Mouse (Mus musculus) hindbrain, postnatal 0 days (tissue): Measurements from ENCODE around the gene Spint5. TPM values are rescaled to one million over a fixed set of nuclear protein-coding genes. Genes with fewer than 3 reads are reported as not detected.
A peak's percentile ranks its signal among the peaks of the same experiment; 100 is the strongest.

Experiments used
- ATAC-seq: fragments of 200-750 bp; cut with Nextera tagmentation; 2 replicates; pipeline ENCODE4 v1.8.0; 2017; ENCODE audit warnings: mild to moderate bottlenecking, moderate TSS enrichment, moderate library complexity
- DNase-seq: peaks from one replicate; pipeline ENCODE4 v3.0.0-alpha.2; 2015; ENCODE audit warnings: low spot score
- H3K27ac ChIP-seq: fragments of 300-500 bp; sonication (generic); 2 replicates; pipeline ENCODE4 v1.5.1; 2014; ENCODE audit warnings: mild to moderate bottlenecking
- H3K27me3 ChIP-seq: fragments of 300-500 bp; sonication (generic); 2 replicates; pipeline ENCODE4 v1.6.1; 2014; ENCODE audit warnings: low read length, mixed read lengths; ENCODE audit not compliant: insufficient read depth
- H3K36me3 ChIP-seq: fragments of 300-500 bp; sonication (generic); 2 replicates; pipeline ENCODE4 v1.6.1; 2014; ENCODE audit warnings: low read length, mixed read lengths; ENCODE audit not compliant: insufficient read depth
- H3K4me1 ChIP-seq: fragments of 300-500 bp; sonication (generic); 2 replicates; pipeline ENCODE4 v1.6.1; 2014; ENCODE audit warnings: antibody characterized with exemption, low read length, mixed read lengths; ENCODE audit not compliant: insufficient read depth
- H3K4me2 ChIP-seq: fragments of 300-500 bp; sonication (generic); 2 replicates; pipeline ENCODE4 v1.6.1; 2014; ENCODE audit warnings: low read depth, mild to moderate bottlenecking, low read length, moderate library complexity, mixed read lengths
- H3K4me3 ChIP-seq: fragments of 300-500 bp; sonication (generic); 2 replicates; pipeline ENCODE4 v1.5.1; 2014; ENCODE audit warnings: low read length
- H3K9ac ChIP-seq: fragments of 300-500 bp; sonication (generic); replicated peaks from 2 replicates; pipeline ENCODE4 v1.6.1; 2014; ENCODE audit warnings: mild to moderate bottlenecking, low read length, moderate library complexity, mixed read lengths
- H3K9me3 ChIP-seq: fragments of 300-500 bp; sonication (generic); 2 replicates; pipeline ENCODE4 v1.6.1; 2016; ENCODE audit warnings: low read length, mixed read lengths
- CTCF ChIP-seq: IDR thresholded peaks from 2 replicates; pipeline ENCODE4 v1.5.1; 2016; ENCODE audit warnings: antibody characterized with exemption, control low read depth, low read depth
- WGBS: fragments of 180-500 bp; shearing (Covaris S2); extraction: QIAGEN DNeasy Blood & Tissue Kit; methylation state at CpG from one replicate; pipeline ENCODE4 v1.1.7; 2014; 5-methylcytosine and 5-hydroxymethylcytosine counted together
- polyA plus RNA-seq: library from polyadenylated mRNA; unstranded; fragments of >200 nt; fragmentation: Nextera tagmentation; extraction: Ambion mirVana; gene quantifications from 2 replicates; pipeline ENCODE4 v1.2.1, GENCODE M21; 2015
- total RNA-seq: library from RNA; depleted of rRNA; stranded (reverse); fragments of >200 nt; gene quantifications from 2 replicates; pipeline ENCODE4 v1.2.3, GENCODE M21; 2014; rRNA removed

Gene Spint5
- total and polyA plus RNA-seq, 2 experiments from 2014 or later: not detected

DNA sequence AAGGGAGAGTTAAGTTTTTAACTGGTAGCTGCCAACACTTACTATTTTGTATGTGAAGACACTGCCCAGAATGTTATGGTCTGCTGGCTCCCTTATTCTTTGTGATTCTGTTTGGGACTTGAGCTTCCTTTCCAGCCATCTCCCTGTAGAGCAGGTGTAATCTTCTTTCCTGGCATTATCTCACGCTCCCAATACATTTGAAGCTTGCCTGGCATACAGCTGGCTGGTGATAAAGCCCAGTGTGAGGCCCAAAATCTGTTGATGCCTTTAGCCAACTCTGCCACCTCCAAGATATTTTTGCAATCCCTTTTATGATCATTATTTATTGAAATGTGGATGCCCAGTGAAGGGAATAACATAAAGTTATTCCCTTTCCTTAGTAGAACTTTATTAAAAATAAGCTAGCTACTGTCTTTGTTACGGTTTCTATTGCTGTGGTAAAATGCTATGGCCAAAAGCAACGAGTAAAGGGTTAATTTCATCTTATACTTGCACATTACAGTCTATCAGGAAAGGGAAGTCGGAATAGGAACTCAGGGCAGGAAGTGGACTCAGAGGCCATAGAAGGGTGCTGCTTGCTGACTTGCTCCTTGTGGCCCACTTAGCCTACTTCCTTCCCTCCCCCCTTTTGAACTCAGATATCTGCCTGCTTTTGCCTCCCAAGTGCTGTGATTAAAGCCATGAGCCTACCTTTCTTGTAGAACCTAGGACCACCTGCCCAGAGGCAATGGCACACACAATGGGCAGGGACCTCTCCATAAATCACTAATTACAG lies 45.1 kb downstream of the Spint5 start:
- Histone ChIP-seq H3K27me3 (no peaks in the 10 kb centered on the region), H3K9ac (no peak overlapping the region), H3K9me3 (no peaks in the 10 kb centered on the region), H3K36me3 (peaks cover 61% of the 10 kb centered on the region), H3K4me3 (no peak overlapping the region), H3K27ac (peak overlapping the region; percentile 51; the same call in 1 of the 2 replicates), H3K4me1 (no peaks in the 10 kb centered on the region), H3K4me2 (no peak overlapping the region)
- DNase-seq: no peak
- no peak for ATAC-seq
- no peak for TF ChIP-seq CTCF
- WGBS: 87% methylated on average over 4 of the region's 4 CpGs

- no peaks in the 10 kb centered on the region for H3K9me3 ChIP-seq
- H3K4me1 ChIP-seq: no peaks in the 10 kb centered on the region
- H3K9ac ChIP-seq: no peak overlapping the region
- peak overlapping the region; percentile 51 for H3K27ac ChIP-seq
- DNase-seq (peak; percentile 51), ATAC-seq (peak; percentile 53; the same call in 1 of the 2 replicates)
- H3K4me3 ChIP-seq: no peak overlapping the region
- 79% methylated on average over 2 of the region's 2 CpGs for WGBS
- no peak for TF ChIP-seq CTCF
- no peaks in the 10 kb centered on the region for H3K27me3 ChIP-seq
- no peak overlapping the region for H3K4me2 ChIP-seq
- H3K36me3 ChIP-seq: peaks cover 61% of the 10 kb centered on the region
Measured at GRCm38 (mm10) chr2:164761502-164761901, 46.4 kb downstream of the Spint5 start.

DNA sequence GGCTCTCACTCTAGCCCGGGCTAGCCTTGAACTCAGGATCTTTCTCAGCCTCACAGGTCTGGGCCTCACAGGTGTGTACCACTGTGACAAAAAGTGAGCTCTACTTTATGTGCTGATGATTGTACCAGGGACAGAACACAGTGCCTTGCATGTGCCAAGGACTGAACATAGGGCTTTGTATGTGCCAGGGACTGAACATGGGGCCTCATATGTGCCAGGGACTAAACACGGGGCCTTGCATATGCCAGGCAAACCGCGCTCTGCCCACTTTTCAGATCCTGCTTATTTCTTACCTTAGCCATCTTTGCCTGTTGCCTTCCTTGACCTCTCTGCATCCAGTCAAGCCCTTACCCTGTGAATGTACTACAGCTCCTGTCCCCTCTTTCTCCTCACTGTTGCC lies 46.9 kb downstream of the Spint5 start:
- H3K27me3 ChIP-seq: no peaks in the 10 kb centered on the region
- no peak overlapping the region; the same call in 1 of the 2 replicates for H3K27ac ChIP-seq
- no peak overlapping the region for H3K4me2 ChIP-seq
- no peak for TF ChIP-seq CTCF
- WGBS: 94% methylated on average over 4 of the region's 4 CpGs
- no peak overlapping the region for H3K4me3 ChIP-seq
- H3K9me3 ChIP-seq: no peaks in the 10 kb centered on the region
- H3K9ac ChIP-seq: no peak overlapping the region
- H3K4me1 ChIP-seq: no peaks in the 10 kb centered on the region
- ATAC-seq: no peak
- peaks cover 63% of the 10 kb centered on the region for H3K36me3 ChIP-seq
- DNase-seq: no peak

GRCm38 (mm10) chr2:164762593-164762992 lies 47.5 kb downstream of the Spint5 start:
- no peak overlapping the region for H3K4me3 ChIP-seq
- no peaks in the 10 kb centered on the region for H3K9me3 ChIP-seq
- no peaks in the 10 kb centered on the region for H3K4me1 ChIP-seq
- H3K4me2 ChIP-seq: no peak overlapping the region
- DNase-seq (no peak), ATAC-seq (no peak)
- peaks cover 62% of the 10 kb centered on the region for H3K36me3 ChIP-seq
- no peak overlapping the region for H3K9ac ChIP-seq
- no peak overlapping the region for H3K27ac ChIP-seq
- 82% methylated on average over 7 of the region's 7 CpGs for WGBS
- no peaks in the 10 kb centered on the region for H3K27me3 ChIP-seq
- no peak for TF ChIP-seq CTCF

GRCm38 (mm10) chr2:164765841-164766240 lies 50.7 kb downstream of the Spint5 start:
- H3K4me1 ChIP-seq: peaks cover 9% of the 10 kb centered on the region
- no peak for TF ChIP-seq CTCF
- H3K27ac ChIP-seq: no peak overlapping the region
- no peaks in the 10 kb centered on the region for H3K27me3 ChIP-seq
- WGBS: 70% methylated on average over 3 of the region's 3 CpGs
- H3K36me3 ChIP-seq: peaks cover 47% of the 10 kb centered on the region; the same call in 1 of the 2 replicates
- ATAC-seq: no peak
- no peaks in the 10 kb centered on the region for H3K9me3 ChIP-seq
- no peak for DNase-seq
- H3K4me3 ChIP-seq: no peak overlapping the region
- no peak overlapping the region for H3K9ac ChIP-seq
- no peak overlapping the region for H3K4me2 ChIP-seq

Other genes with a start within 250 kb of the Spint5 start
Only the 30 nearest of the 31 such genes appear.
- gene Trp53tg5, start 241.6 kb upstream of the Spint5 start, total RNA-seq: not detected in 2 replicates
- gene Trp53tg5, start 241.6 kb upstream of the Spint5 start, polyA plus RNA-seq: not detected in 2 replicates
- gene Dbndd2, start 229.2 kb upstream of the Spint5 start, total RNA-seq: 29.5 and 30.9 TPM in 2 replicates
- gene Dbndd2, start 229.2 kb upstream of the Spint5 start, polyA plus RNA-seq: 37.2 and 38.0 TPM in 2 replicates
- 118 and 134 TPM in 2 replicates for gene Pigt, start 217.8 kb upstream of the Spint5 start, total RNA-seq
- 102 and 116 TPM in 2 replicates for gene Pigt, start 217.8 kb upstream of the Spint5 start, polyA plus RNA-seq
- gene Wfdc2, start 152.9 kb upstream of the Spint5 start, total RNA-seq: 1.5 and 2.7 TPM in 2 replicates
- 3.1 and 4.5 TPM in 2 replicates for gene Wfdc2, start 152.9 kb upstream of the Spint5 start, polyA plus RNA-seq
- not detected in 2 replicates for gene Spint3, start 141.8 kb upstream of the Spint5 start, total RNA-seq
- gene Spint3, start 141.8 kb upstream of the Spint5 start, polyA plus RNA-seq: not detected in 2 replicates
- 0.31 TPM in 1 of 2 replicates, not detected in the other for gene Wfdc6a, start 129.9 kb upstream of the Spint5 start, total RNA-seq
- 0.19 and 0.77 TPM in 2 replicates for gene Wfdc6a, start 129.9 kb upstream of the Spint5 start, polyA plus RNA-seq
- not detected in 2 replicates for gene Eppin, start 121.7 kb upstream of the Spint5 start, total RNA-seq
- not detected in 2 replicates for gene Eppin, start 121.7 kb upstream of the Spint5 start, polyA plus RNA-seq
- gene Wfdc6b, start 101.8 kb upstream of the Spint5 start, total RNA-seq: not detected in 2 replicates
- not detected in 2 replicates for gene Wfdc6b, start 101.8 kb upstream of the Spint5 start, polyA plus RNA-seq
- gene Wfdc8, start 101.7 kb upstream of the Spint5 start, total RNA-seq: not detected in 2 replicates
- gene Wfdc8, start 101.7 kb upstream of the Spint5 start, polyA plus RNA-seq: not detected in 2 replicates
- gene Wfdc16, start 76.5 kb upstream of the Spint5 start, total RNA-seq: not detected in 2 replicates
- gene Wfdc16, start 76.5 kb upstream of the Spint5 start, polyA plus RNA-seq: not detected in 2 replicates
- not detected in 2 replicates for gene Wfdc10, start 59.3 kb upstream of the Spint5 start, total RNA-seq
- gene Wfdc10, start 59.3 kb upstream of the Spint5 start, polyA plus RNA-seq: 0.60 TPM in 1 of 2 replicates, not detected in the other
- gene Wfdc9, start 58.7 kb upstream of the Spint5 start, total RNA-seq: not detected in 2 replicates
- not detected in 2 replicates for gene Wfdc9, start 58.7 kb upstream of the Spint5 start, polyA plus RNA-seq
- not detected in 2 replicates for gene Wfdc11, start 41.2 kb upstream of the Spint5 start, total RNA-seq
- gene Wfdc11, start 41.2 kb upstream of the Spint5 start, polyA plus RNA-seq: not detected in 2 replicates
- gene Wfdc13, start 30.2 kb upstream of the Spint5 start, total RNA-seq: not detected in 2 replicates
- not detected in 2 replicates for gene Wfdc13, start 30.2 kb upstream of the Spint5 start, polyA plus RNA-seq
- not detected in 2 replicates for gene Spint4, start 16.8 kb upstream of the Spint5 start, total RNA-seq
- gene Spint4, start 16.8 kb upstream of the Spint5 start, polyA plus RNA-seq: not detected in 2 replicates
- gene Wfdc3, start 30.6 kb downstream of the Spint5 start, total RNA-seq: 1.3 TPM in 2 replicates
- gene Wfdc3, start 30.6 kb downstream of the Spint5 start, polyA plus RNA-seq: 0.73 and 0.76 TPM in 2 replicates
- gene Dnttip1, start 30.7 kb downstream of the Spint5 start, total RNA-seq: 17.1 and 24.9 TPM in 2 replicates
- gene Dnttip1, start 30.7 kb downstream of the Spint5 start, polyA plus RNA-seq: 53.9 and 56.1 TPM in 2 replicates
- 61.5 and 70.6 TPM in 2 replicates for gene Ube2c, start 54.6 kb downstream of the Spint5 start, total RNA-seq
- gene Ube2c, start 54.6 kb downstream of the Spint5 start, polyA plus RNA-seq: 61.2 and 69.4 TPM in 2 replicates
- 12.2 TPM in 1 of 2 replicates, not detected in the other for gene Tnnc2, start 64.7 kb downstream of the Spint5 start, total RNA-seq
- 0.30 TPM in 1 of 2 replicates, not detected in the other for gene Tnnc2, start 64.7 kb downstream of the Spint5 start, polyA plus RNA-seq
- gene Snx21, start 70.5 kb downstream of the Spint5 start, total RNA-seq: 102 and 106 TPM in 2 replicates
- gene Snx21, start 70.5 kb downstream of the Spint5 start, polyA plus RNA-seq: 44.7 and 47.6 TPM in 2 replicates
- gene Acot8, start 89.6 kb downstream of the Spint5 start, total RNA-seq: 18.5 and 39.5 TPM in 2 replicates
- gene Acot8, start 89.6 kb downstream of the Spint5 start, polyA plus RNA-seq: 19.4 and 20.2 TPM in 2 replicates
- 6.4 and 8.3 TPM in 2 replicates for gene Zswim3, start 89.8 kb downstream of the Spint5 start, total RNA-seq
- 5.2 and 5.5 TPM in 2 replicates for gene Zswim3, start 89.8 kb downstream of the Spint5 start, polyA plus RNA-seq
- 23.9 and 24.6 TPM in 2 replicates for gene Zswim1, start 107.4 kb downstream of the Spint5 start, total RNA-seq
- gene Zswim1, start 107.4 kb downstream of the Spint5 start, polyA plus RNA-seq: 26.5 and 29.0 TPM in 2 replicates
- not detected in 2 replicates for gene Spata25, start 113.2 kb downstream of the Spint5 start, total RNA-seq
- not detected in 2 replicates for gene Spata25, start 113.2 kb downstream of the Spint5 start, polyA plus RNA-seq
- 135 and 147 TPM in 2 replicates for gene Ctsa, start 117.6 kb downstream of the Spint5 start, total RNA-seq
- 112 and 116 TPM in 2 replicates for gene Ctsa, start 117.6 kb downstream of the Spint5 start, polyA plus RNA-seq
- gene Neurl2, start 118.2 kb downstream of the Spint5 start, total RNA-seq: 8.7 and 12.1 TPM in 2 replicates
- gene Neurl2, start 118.2 kb downstream of the Spint5 start, polyA plus RNA-seq: 7.2 and 7.6 TPM in 2 replicates
- 76.2 and 88.7 TPM in 2 replicates for gene Pltp, start 142.4 kb downstream of the Spint5 start, total RNA-seq
- gene Pltp, start 142.4 kb downstream of the Spint5 start, polyA plus RNA-seq: 99.6 and 117 TPM in 2 replicates
- 76.7 and 83.7 TPM in 2 replicates for gene Pcif1, start 164.0 kb downstream of the Spint5 start, total RNA-seq
- gene Pcif1, start 164.0 kb downstream of the Spint5 start, polyA plus RNA-seq: 107 and 108 TPM in 2 replicates
- gene Zfp335, start 196.5 kb downstream of the Spint5 start, total RNA-seq: 26.5 and 28.3 TPM in 2 replicates
- gene Zfp335, start 196.5 kb downstream of the Spint5 start, polyA plus RNA-seq: 9.0 and 9.2 TPM in 2 replicates
- gene Mmp9, start 225.5 kb downstream of the Spint5 start, total RNA-seq: 8.8 and 14.4 TPM in 2 replicates
- gene Mmp9, start 225.5 kb downstream of the Spint5 start, polyA plus RNA-seq: 6.7 and 7.1 TPM in 2 replicates